Mouse (Mus musculus) neural tube, embryonic 11.5 days (tissue): ENCODE data around the gene Ngfr. TPM values are rescaled to one million over a fixed set of nuclear protein-coding genes. Genes with fewer than 3 reads are reported as not detected.
A peak's percentile ranks its signal among the peaks of the same experiment; 100 is the strongest.

Experiments
- ATAC-seq: fragments of 200-750 bp; cut with Nextera tagmentation; 2 replicates; pipeline ENCODE4 v1.8.0; 2017; ENCODE audit warnings: moderate number of reproducible peaks, mild to moderate bottlenecking, moderate TSS enrichment, moderate library complexity; ENCODE audit not compliant: insufficient read depth, low FRiP score, low TSS enrichment
- DNase-seq: peaks from one replicate; pipeline ENCODE4 v3.0.0-alpha.2; 2015; ENCODE audit warnings: low spot score
- H3K27ac ChIP-seq: fragments of 300-500 bp; sonication (generic); 2 replicates; pipeline ENCODE4 v1.5.1; 2014; ENCODE audit warnings: low read depth, mild to moderate bottlenecking, low read length
- H3K27me3 ChIP-seq: fragments of 300-500 bp; sonication (generic); 2 replicates; pipeline ENCODE4 v1.6.1; 2014; ENCODE audit warnings: mild to moderate bottlenecking, low read length, mixed read lengths; ENCODE audit not compliant: control insufficient read depth, insufficient read depth
- H3K36me3 ChIP-seq: fragments of 300-500 bp; sonication (generic); 2 replicates; pipeline ENCODE4 v1.6.1; 2014; ENCODE audit warnings: mild to moderate bottlenecking, low read length, moderate library complexity, mixed read lengths; ENCODE audit not compliant: control insufficient read depth, insufficient read depth
- H3K4me1 ChIP-seq: fragments of 300-500 bp; sonication (generic); 2 replicates; pipeline ENCODE4 v1.6.1; 2014; ENCODE audit warnings: low read length, mixed read lengths; ENCODE audit not compliant: control insufficient read depth, insufficient read depth
- H3K4me2 ChIP-seq: fragments of 300-500 bp; sonication (generic); 2 replicates; pipeline ENCODE4 v1.6.1; 2014; ENCODE audit warnings: low read depth, mild to moderate bottlenecking, moderate library complexity
- H3K4me3 ChIP-seq: fragments of 300-500 bp; sonication (generic); 2 replicates; pipeline ENCODE4 v1.5.1; 2014; ENCODE audit warnings: low read depth, low read length
- H3K9ac ChIP-seq: fragments of 300-500 bp; sonication (generic); 2 replicates; pipeline ENCODE4 v1.6.1; 2014; ENCODE audit warnings: mild to moderate bottlenecking, low read length
- H3K9me3 ChIP-seq: fragments of 300-500 bp; sonication (generic); 2 replicates; pipeline ENCODE4 v1.6.1; 2016; ENCODE audit warnings: low read length; ENCODE audit not compliant: control insufficient read depth
- WGBS: fragments of 180-500 bp; shearing (Covaris S2); extraction: QIAGEN DNeasy Blood & Tissue Kit; methylation state at CpG from one replicate; pipeline ENCODE4 v1.1.7; 2014; 5-methylcytosine and 5-hydroxymethylcytosine counted together
- polyA plus RNA-seq: library from polyadenylated mRNA; unstranded; fragments of >200 nt; fragmentation: Nextera tagmentation; extraction: Ambion mirVana; gene quantifications from 2 replicates; pipeline ENCODE4 v1.2.1, GENCODE M21; 2014

Gene Ngfr
- polyA plus RNA-seq, 1 experiment from 2014 or later, result 97.6 TPM

GRCm38 (mm10) chr11:95598214-95599062, 10.9 kb upstream of the Ngfr start:
- Histone ChIP-seq H3K4me3 (no peak overlapping the region), H3K9me3 (no peaks in the 10 kb centered on the region), H3K4me1 (peaks cover 48% of the 10 kb centered on the region), H3K9ac (no peak overlapping the region), H3K36me3 (no peaks in the 10 kb centered on the region), H3K27ac (peak overlapping the region; percentile 44; the same call in 1 of the 2 replicates), H3K4me2 (no peak overlapping the region; the same call in 1 of the 2 replicates), H3K27me3 (peaks cover 3% of the 10 kb centered on the region; the same call in 1 of the 2 replicates)
- ATAC-seq (peak; percentile 53; the same call in 1 of the 2 replicates), DNase-seq (peak; percentile 56)
- 14% methylated on average over 14 of the region's 14 CpGs for WGBS

GRCm38 (mm10) chr11:95597741-95598140, 10.2 kb upstream of the Ngfr start:
- no peak for ATAC-seq
- peaks cover 3% of the 10 kb centered on the region; the same call in 1 of the 2 replicates for H3K27me3 ChIP-seq
- H3K27ac ChIP-seq, result peak overlapping the region; percentile 44; the same call in 1 of the 2 replicates

GRCm38 (mm10) chr11:95596704-95597103, 9.2 kb upstream of the Ngfr start:
- no peak for DNase-seq
- Histone ChIP-seq H3K9me3 (no peaks in the 10 kb centered on the region), H3K27me3 (peaks cover 3% of the 10 kb centered on the region; the same call in 1 of the 2 replicates), H3K36me3 (no peaks in the 10 kb centered on the region), H3K4me3 (no peak overlapping the region), H3K9ac (no peak overlapping the region), H3K27ac (peak overlapping the region; percentile 68), H3K4me2 (no peak overlapping the region), H3K4me1 (peaks cover 48% of the 10 kb centered on the region)
- 31% methylated on average over 11 of the region's 11 CpGs for WGBS
- no peak for ATAC-seq

More at GRCm38 (mm10) chr11:95597741-95598140, 10.2 kb upstream of the Ngfr start:
- Histone ChIP-seq H3K36me3 (no peaks in the 10 kb centered on the region), H3K4me3 (no peak overlapping the region), H3K9me3 (no peaks in the 10 kb centered on the region), H3K4me1 (peaks cover 48% of the 10 kb centered on the region), H3K4me2 (no peak overlapping the region; the same call in 1 of the 2 replicates), H3K9ac (no peak overlapping the region)
- DNase-seq, result no peak
- 16% methylated on average over 13 of the region's 13 CpGs for WGBS

GRCm38 (mm10) chr11:95596150-95596515, 8.6 kb upstream of the Ngfr start:
- H3K9me3 ChIP-seq, result no peaks in the 10 kb centered on the region
- H3K4me1 ChIP-seq, result peaks cover 48% of the 10 kb centered on the region
- no peak for ATAC-seq
- H3K4me3 ChIP-seq, result no peak overlapping the region
- peaks cover 3% of the 10 kb centered on the region; the same call in 1 of the 2 replicates for H3K27me3 ChIP-seq
- no peak overlapping the region for H3K4me2 ChIP-seq
- WGBS, result 20% methylated on average over 5 of the region's 5 CpGs
- DNase-seq, result no peak
- no peaks in the 10 kb centered on the region for H3K36me3 ChIP-seq
- H3K9ac ChIP-seq, result no peak overlapping the region
- H3K27ac ChIP-seq, result peak overlapping the region; percentile 68

GRCm38 (mm10) chr11:95595438-95596149, 8.1 kb upstream of the Ngfr start:
- Histone ChIP-seq H3K36me3 (no peaks in the 10 kb centered on the region), H3K9me3 (no peaks in the 10 kb centered on the region), H3K4me2 (no peak overlapping the region), H3K27me3 (peaks cover 3% of the 10 kb centered on the region; the same call in 1 of the 2 replicates), H3K9ac (no peak overlapping the region), H3K27ac (peak overlapping the region; percentile 68), H3K4me3 (no peak overlapping the region), H3K4me1 (peaks cover 48% of the 10 kb centered on the region)
- DNase-seq (peak; percentile 42), ATAC-seq (no peak)
- 17% methylated on average over 10 of the region's 10 CpGs for WGBS

- Histone ChIP-seq H3K27ac (no peak overlapping the region), H3K36me3 (no peaks in the 10 kb centered on the region), H3K4me2 (no peak overlapping the region), H3K9ac (no peak overlapping the region), H3K4me1 (peaks cover 48% of the 10 kb centered on the region), H3K4me3 (no peak overlapping the region), H3K27me3 (peaks cover 3% of the 10 kb centered on the region; the same call in 1 of the 2 replicates), H3K9me3 (no peaks in the 10 kb centered on the region)
- WGBS, result 16% methylated on average over 13 of the region's 13 CpGs
- no peak for DNase-seq
- no peak for ATAC-seq
Measured at GRCm38 (mm10) chr11:95594686-95595212, 7.2 kb upstream of the Ngfr start.

GRCm38 (mm10) chr11:95593501-95593900, 6.0 kb upstream of the Ngfr start:
- no peak overlapping the region for H3K27ac ChIP-seq
- WGBS, result 82% methylated on average over 5 of the region's 5 CpGs
- no peak overlapping the region for H3K9ac ChIP-seq
- DNase-seq, result no peak
- H3K9me3 ChIP-seq, result no peaks in the 10 kb centered on the region
- peaks cover 3% of the 10 kb centered on the region; the same call in 1 of the 2 replicates for H3K27me3 ChIP-seq
- ATAC-seq, result no peak
- H3K4me1 ChIP-seq, result peaks cover 45% of the 10 kb centered on the region
- H3K36me3 ChIP-seq, result no peaks in the 10 kb centered on the region
- H3K4me2 ChIP-seq, result no peak overlapping the region
- no peak overlapping the region for H3K4me3 ChIP-seq

GRCm38 (mm10) chr11:95592691-95593090, 5.2 kb upstream of the Ngfr start:
- H3K4me3 ChIP-seq, result no peak overlapping the region
- H3K4me1 ChIP-seq, result peaks cover 37% of the 10 kb centered on the region
- ATAC-seq (no peak), DNase-seq (no peak)
- WGBS, result 71% methylated on average over 1 of the region's 1 CpGs
- no peak overlapping the region for H3K4me2 ChIP-seq
- peaks cover 5% of the 10 kb centered on the region; the same call in 1 of the 2 replicates for H3K27me3 ChIP-seq
- no peak overlapping the region for H3K9ac ChIP-seq
- H3K9me3 ChIP-seq, result no peaks in the 10 kb centered on the region
- no peak overlapping the region for H3K27ac ChIP-seq
- no peaks in the 10 kb centered on the region for H3K36me3 ChIP-seq
